Mouse (Mus musculus) splenic B cell, adult 2 months (primary cell): ENCODE measurements around the gene Fbln1.

ENCODE experiments used
- DNase-seq: peaks from one replicate; pipeline ENCODE4 v3.0.0-alpha.2; 2011; ENCODE audit warnings: low read depth, low spot score
- H3K27me3 ChIP-seq: 2 replicates; pipeline ENCODE4 v1.6.1; 2012; ENCODE audit warnings: mild to moderate bottlenecking, low read length, moderate library complexity, mixed read lengths; ENCODE audit not compliant: control insufficient read depth, poor library complexity, insufficient read depth, severe bottlenecking
- H3K36me3 ChIP-seq: 2 replicates; pipeline ENCODE4 v1.6.1; 2012; ENCODE audit warnings: mild to moderate bottlenecking, low read length, moderate library complexity, mixed read lengths; ENCODE audit not compliant: control insufficient read depth, poor library complexity, insufficient read depth, severe bottlenecking

The Fbln1 gene

GRCm38 (mm10) chr15:85267891-85268290 lies 62.1 kb downstream of the Fbln1 start:
- no peaks in the 10 kb centered on the region for H3K36me3 ChIP-seq
- DNase-seq: no peak
- no peaks in the 10 kb centered on the region for H3K27me3 ChIP-seq

- no peaks in the 10 kb centered on the region for H3K27me3 ChIP-seq
- H3K36me3 ChIP-seq: no peaks in the 10 kb centered on the region
- DNase-seq: no peak
Measured at GRCm38 (mm10) chr15:85272988-85273387, 67.2 kb downstream of the Fbln1 start.

- DNase-seq: no peak
- no peaks in the 10 kb centered on the region for H3K27me3 ChIP-seq
- no peaks in the 10 kb centered on the region for H3K36me3 ChIP-seq
Measured at GRCm38 (mm10) chr15:85277221-85277620, 71.5 kb downstream of the Fbln1 start.

GRCm38 (mm10) chr15:85278986-85279385 lies 73.2 kb downstream of the Fbln1 start:
- no peaks in the 10 kb centered on the region for H3K27me3 ChIP-seq
- no peaks in the 10 kb centered on the region for H3K36me3 ChIP-seq
- no peak for DNase-seq

GRCm38 (mm10) chr15:85282021-85282420 lies 76.3 kb downstream of the Fbln1 start:
- no peak for DNase-seq
- H3K27me3 ChIP-seq: no peaks in the 10 kb centered on the region
- H3K36me3 ChIP-seq: no peaks in the 10 kb centered on the region

GRCm38 (mm10) chr15:85284651-85285050 lies 78.9 kb downstream of the Fbln1 start:
- no peaks in the 10 kb centered on the region for H3K27me3 ChIP-seq
- no peak for DNase-seq
- H3K36me3 ChIP-seq: no peaks in the 10 kb centered on the region

GRCm38 (mm10) chr15:85294632-85295031 lies 88.9 kb downstream of the Fbln1 start:
- Histone ChIP-seq H3K36me3 (no peaks in the 10 kb centered on the region), H3K27me3 (no peaks in the 10 kb centered on the region)
- no peak for DNase-seq

GRCm38 (mm10) chr15:85295544-85295943 lies 89.8 kb downstream of the Fbln1 start:
- no peaks in the 10 kb centered on the region for H3K36me3 ChIP-seq
- no peaks in the 10 kb centered on the region for H3K27me3 ChIP-seq
- DNase-seq: no peak

GRCm38 (mm10) chr15:85295977-85296376 lies 90.2 kb downstream of the Fbln1 start:
- DNase-seq: no peak
- Histone ChIP-seq H3K36me3 (no peaks in the 10 kb centered on the region), H3K27me3 (no peaks in the 10 kb centered on the region)

- no peaks in the 10 kb centered on the region for H3K36me3 ChIP-seq
- no peaks in the 10 kb centered on the region for H3K27me3 ChIP-seq
- DNase-seq: no peak
Measured at GRCm38 (mm10) chr15:85296538-85296937, 90.8 kb downstream of the Fbln1 start.

- Histone ChIP-seq H3K36me3 (no peaks in the 10 kb centered on the region), H3K27me3 (no peaks in the 10 kb centered on the region)
- no peak for DNase-seq
Measured at GRCm38 (mm10) chr15:85298167-85298781, 92.5 kb downstream of the Fbln1 start.

- no peak for DNase-seq
- no peaks in the 10 kb centered on the region for H3K36me3 ChIP-seq
- H3K27me3 ChIP-seq: no peaks in the 10 kb centered on the region
Measured at GRCm38 (mm10) chr15:85298946-85299345, 93.2 kb downstream of the Fbln1 start.

GRCm38 (mm10) chr15:85303241-85303640 lies 97.5 kb downstream of the Fbln1 start:
- no peak for DNase-seq
- Histone ChIP-seq H3K27me3 (no peaks in the 10 kb centered on the region), H3K36me3 (no peaks in the 10 kb centered on the region)

- no peak for DNase-seq
- H3K27me3 ChIP-seq: no peaks in the 10 kb centered on the region
- H3K36me3 ChIP-seq: no peaks in the 10 kb centered on the region
Measured at GRCm38 (mm10) chr15:85303976-85304375, 98.2 kb downstream of the Fbln1 start.

- no peaks in the 10 kb centered on the region for H3K36me3 ChIP-seq
- no peaks in the 10 kb centered on the region for H3K27me3 ChIP-seq
- DNase-seq: peak; percentile 4
Measured at GRCm38 (mm10) chr15:85307061-85307660, 101.4 kb downstream of the Fbln1 start.
